Mouse (Mus musculus): ENCODE results near the gene Sub1.

Gene Sub1

GRCm38 (mm10) chr15:12009712-12010601, 13.2 kb upstream of the Sub1 start:
- no peak for DNase-seq

GRCm38 (mm10) chr15:12008894-12009293, 12.1 kb upstream of the Sub1 start:
- DNase-seq, result no peak

- no peak for DNase-seq
Observed at GRCm38 (mm10) chr15:12007971-12008800, 11.4 kb upstream of the Sub1 start.

- DNase-seq, result no peak
Observed at GRCm38 (mm10) chr15:12007421-12007820, 10.6 kb upstream of the Sub1 start.

GRCm38 (mm10) chr15:12006169-12006568, 9.4 kb upstream of the Sub1 start:
- no peak for DNase-seq

- DNase-seq, result peak; percentile 95
Observed at GRCm38 (mm10) chr15:11995815-11996201, 975 bp downstream of the Sub1 start.

GRCm38 (mm10) chr15:11994921-11995814, 1.6 kb downstream of the Sub1 start:
- peak; percentile 70 for DNase-seq

GRCm38 (mm10) chr15:11994006-11994405, 2.8 kb downstream of the Sub1 start:
- no peak for DNase-seq

- DNase-seq, result no peak
Observed at GRCm38 (mm10) chr15:11991552-11992113, 5.2 kb downstream of the Sub1 start.

- DNase-seq, result no peak
Observed at GRCm38 (mm10) chr15:11988580-11988979, 8.2 kb downstream of the Sub1 start.

GRCm38 (mm10) chr15:11987892-11988291, 8.9 kb downstream of the Sub1 start:
- DNase-seq, result no peak

GRCm38 (mm10) chr15:11981985-11982384, 14.8 kb downstream of the Sub1 start:
- no peak for DNase-seq

GRCm38 (mm10) chr15:11981501-11981900, 15.3 kb downstream of the Sub1 start:
- no peak for DNase-seq

GRCm38 (mm10) chr15:11978175-11978574, 18.6 kb downstream of the Sub1 start:
- no peak for DNase-seq

GRCm38 (mm10) chr15:11977071-11977470, 19.7 kb downstream of the Sub1 start:
- DNase-seq, result no peak

- no peak for DNase-seq
Observed at GRCm38 (mm10) chr15:11975836-11976235, 20.9 kb downstream of the Sub1 start.

- DNase-seq, result peak; percentile 83
Observed at GRCm38 (mm10) chr15:11971854-11972420, 24.8 kb downstream of the Sub1 start.

GRCm38 (mm10) chr15:11970621-11971020, 26.2 kb downstream of the Sub1 start:
- no peak for DNase-seq

GRCm38 (mm10) chr15:11968851-11969250, 27.9 kb downstream of the Sub1 start:
- no peak for DNase-seq

- DNase-seq, result peak; percentile 56
Observed at GRCm38 (mm10) chr15:11966367-11966766, 30.4 kb downstream of the Sub1 start.

GRCm38 (mm10) chr15:11965201-11965845, 31.5 kb downstream of the Sub1 start:
- DNase-seq, result no peak
